Mouse (Mus musculus) liver, postnatal 0 days (tissue): ENCODE measurements at regions not wholly inside any gene's neighbourhood (a gene's known extent, or its start where the extent isn't known, plus 50 kb on each side); places are given as distances from the start of the nearest gene placed in this dataset.

ENCODE experiments used
- CTCF ChIP-seq: sonication (generic); IDR thresholded peaks from 2 replicates; pipeline ENCODE4 v1.5.1; 2016; ENCODE audit warnings: antibody characterized with exemption, low read depth
- EP300 ChIP-seq: IDR thresholded peaks from 2 replicates; pipeline ENCODE4 v1.6.1; 2016; ENCODE audit warnings: antibody characterized with exemption, low read depth, mild to moderate bottlenecking

- TF ChIP-seq CTCF (no peak), EP300 (no peak)
Observed at GRCm38 (mm10) chr8:8378248-8378647, 282.8 kb downstream of the Efnb2 start.
